Mouse (Mus musculus) bone marrow macrophage, adult 2 months (primary cell): Measurements from ENCODE around the gene Tmem185b. TPM values are rescaled to one million over a fixed set of nuclear protein-coding genes. Genes with fewer than 3 reads are reported as not detected.

Experiments used
- H3K27ac ChIP-seq: 2 replicates; pipeline ENCODE4 v1.5.1; 2012; ENCODE audit warnings: low read depth, low read length; ENCODE audit not compliant: insufficient read depth
- H3K4me1 ChIP-seq: 2 replicates; pipeline ENCODE4 v1.6.1; 2012; ENCODE audit warnings: low read length; ENCODE audit not compliant: control insufficient read depth, insufficient read depth
- H3K4me3 ChIP-seq: 2 replicates; pipeline ENCODE4 v1.5.1; 2012; ENCODE audit warnings: mild to moderate bottlenecking, low read length, moderate library complexity; ENCODE audit not compliant: insufficient read depth
- CTCF ChIP-seq: IDR thresholded peaks from 2 replicates; pipeline ENCODE4 v1.5.1; 2012; ENCODE audit warnings: low read depth, mild to moderate bottlenecking, low read length, moderate library complexity
- POLR2A ChIP-seq: IDR thresholded peaks from 2 replicates; pipeline ENCODE4 v1.6.1; 2012; ENCODE audit warnings: mild to moderate bottlenecking, low read depth, low read length, borderline replicate concordance
- polyA plus RNA-seq: library from polyadenylated mRNA; stranded (reverse); fragments of >200 nt; gene quantifications from 2 replicates; pipeline ENCODE4 v1.2.4, GENCODE M21; 2012; ENCODE audit not compliant: missing spikeins, insufficient read depth, insufficient read length

The Tmem185b gene
- polyA plus RNA-seq, 1 experiment = 20.0 TPM

DNA sequence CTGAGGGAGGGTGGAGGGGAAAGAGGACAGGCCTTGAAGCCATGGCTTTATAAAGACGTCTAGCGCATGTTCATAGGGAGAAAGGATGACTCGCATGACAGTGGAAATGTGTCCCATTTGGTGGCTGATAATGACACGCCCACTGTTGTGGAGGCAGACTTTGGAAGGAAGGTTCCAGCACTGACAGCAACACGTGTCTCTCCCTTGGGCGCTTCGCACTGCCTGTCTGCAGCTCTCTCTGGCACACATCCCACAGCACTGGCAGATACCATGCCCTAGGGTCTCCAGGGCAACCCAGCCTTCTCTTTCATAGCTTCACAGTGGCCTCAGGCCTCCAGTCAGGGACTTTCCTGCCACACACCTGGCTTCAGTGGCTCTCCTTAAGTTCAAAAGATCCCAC lies 7.9 kb upstream of the Tmem185b start:
- TF ChIP-seq POLR2A (no peak), CTCF (no peak)
- no peak overlapping the region for H3K27ac ChIP-seq
- no peak overlapping the region for H3K4me3 ChIP-seq
- peaks cover 7% of the 10 kb centered on the region for H3K4me1 ChIP-seq

DNA sequence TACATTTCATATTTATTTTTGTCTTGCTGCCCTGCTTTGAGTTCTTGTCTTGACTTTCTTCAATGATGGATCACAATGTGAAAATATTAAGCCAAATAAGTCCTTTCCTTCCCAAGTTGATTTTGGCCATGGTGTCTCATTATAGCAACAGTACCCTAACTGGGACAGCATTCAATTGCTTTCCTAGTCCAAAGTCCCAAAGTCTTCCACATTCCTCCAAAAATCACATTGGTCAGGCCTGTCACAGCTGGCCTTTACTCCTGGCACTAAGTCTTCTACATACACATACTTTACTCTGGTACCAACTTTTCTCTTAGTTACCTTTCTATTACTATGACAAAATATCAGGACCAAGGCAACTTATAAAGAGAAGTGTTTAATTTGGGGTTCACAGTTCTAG lies 7.2 kb upstream of the Tmem185b start:
- H3K27ac ChIP-seq = no peak overlapping the region
- H3K4me1 ChIP-seq = peaks cover 10% of the 10 kb centered on the region
- no peak for TF ChIP-seq POLR2A
- H3K4me3 ChIP-seq = no peak overlapping the region

DNA sequence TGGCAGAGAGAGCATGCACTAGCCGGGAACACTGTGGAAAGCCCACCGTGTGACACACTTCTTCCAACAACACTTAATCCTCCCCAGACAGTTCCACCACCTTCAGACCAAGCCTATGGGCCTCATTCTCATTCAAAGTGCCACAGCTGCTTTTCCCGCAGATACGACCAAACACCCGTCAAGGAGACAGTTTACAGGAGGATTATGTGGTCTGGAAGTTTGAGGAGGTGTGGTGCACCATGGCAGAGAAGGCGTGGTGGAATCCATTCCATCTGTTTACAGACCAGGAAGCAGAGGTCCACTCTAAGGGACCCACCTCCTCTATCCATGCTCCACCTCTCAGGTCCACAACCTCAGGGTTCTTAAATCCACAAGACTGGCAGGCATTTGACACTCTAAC lies 6.7 kb upstream of the Tmem185b start:
- H3K4me3 ChIP-seq = no peak overlapping the region
- peaks cover 15% of the 10 kb centered on the region for H3K4me1 ChIP-seq
- TF ChIP-seq POLR2A (no peak), CTCF (no peak)
- no peak overlapping the region for H3K27ac ChIP-seq

DNA sequence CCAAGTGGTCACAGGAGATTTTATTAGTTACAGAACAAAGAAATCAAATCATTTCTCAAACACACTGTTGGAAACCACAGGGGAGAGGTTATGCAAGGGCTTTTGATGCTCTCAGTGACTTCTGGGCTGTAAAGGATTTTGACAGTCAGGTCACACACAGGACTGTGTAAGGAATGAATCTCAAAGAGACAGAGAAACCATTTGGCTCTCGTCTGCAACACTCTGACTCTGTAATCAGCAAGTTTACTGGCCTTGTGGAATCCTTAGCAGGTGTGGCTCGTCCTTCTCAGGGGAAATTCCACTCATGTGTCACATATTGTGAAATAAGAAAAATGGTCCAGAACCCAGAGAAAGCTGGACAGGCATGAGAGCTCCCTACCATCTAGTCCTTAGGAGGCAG lies 4.9 kb upstream of the Tmem185b start:
- Histone ChIP-seq H3K27ac (no peak overlapping the region), H3K4me1 (peaks cover 23% of the 10 kb centered on the region), H3K4me3 (no peak overlapping the region)
- TF ChIP-seq POLR2A (no peak), CTCF (no peak)

GRCm38 (mm10) chr1:119521681-119522080 lies 4.3 kb upstream of the Tmem185b start:
- TF ChIP-seq CTCF (no peak), POLR2A (no peak)
- Histone ChIP-seq H3K4me1 (peaks cover 25% of the 10 kb centered on the region), H3K4me3 (no peak overlapping the region), H3K27ac (no peak overlapping the region)

DNA sequence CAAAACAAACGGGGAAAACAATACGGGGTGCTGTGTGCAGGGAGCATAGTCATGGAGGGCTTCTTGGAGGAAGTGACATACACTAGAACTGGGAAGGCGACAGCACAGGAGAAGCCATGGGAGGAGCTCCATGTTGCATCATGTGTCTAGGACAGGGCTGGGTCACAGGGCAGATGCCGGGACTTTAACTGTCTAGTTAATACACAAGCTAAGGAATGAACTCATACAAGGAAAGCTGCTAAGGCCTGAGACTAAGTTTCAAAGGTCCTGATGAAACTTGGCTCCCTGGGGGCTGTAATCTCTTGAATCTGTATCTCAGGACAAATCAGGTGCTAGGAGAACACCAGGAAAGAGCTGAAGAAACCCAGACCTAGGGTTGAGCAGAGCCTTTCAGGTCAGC lies 3.2 kb upstream of the Tmem185b start:
- no peak overlapping the region for H3K27ac ChIP-seq
- H3K4me3 ChIP-seq = no peak overlapping the region
- TF ChIP-seq POLR2A (no peak), CTCF (no peak)
- peaks cover 28% of the 10 kb centered on the region for H3K4me1 ChIP-seq

- H3K27ac ChIP-seq = no peak overlapping the region
- no peak overlapping the region for H3K4me3 ChIP-seq
- no peak for TF ChIP-seq POLR2A
- TF ChIP-seq CTCF = no peak
- peaks cover 28% of the 10 kb centered on the region for H3K4me1 ChIP-seq
These were observed 2.6 kb upstream of the Tmem185b start for GRCm38 (mm10) chr1:119523369-119523768.

GRCm38 (mm10) chr1:119523826-119524225 lies 2.1 kb upstream of the Tmem185b start:
- TF ChIP-seq POLR2A = no peak
- TF ChIP-seq CTCF = no peak
- Histone ChIP-seq H3K4me3 (no peak overlapping the region), H3K4me1 (peaks cover 28% of the 10 kb centered on the region), H3K27ac (no peak overlapping the region)

DNA sequence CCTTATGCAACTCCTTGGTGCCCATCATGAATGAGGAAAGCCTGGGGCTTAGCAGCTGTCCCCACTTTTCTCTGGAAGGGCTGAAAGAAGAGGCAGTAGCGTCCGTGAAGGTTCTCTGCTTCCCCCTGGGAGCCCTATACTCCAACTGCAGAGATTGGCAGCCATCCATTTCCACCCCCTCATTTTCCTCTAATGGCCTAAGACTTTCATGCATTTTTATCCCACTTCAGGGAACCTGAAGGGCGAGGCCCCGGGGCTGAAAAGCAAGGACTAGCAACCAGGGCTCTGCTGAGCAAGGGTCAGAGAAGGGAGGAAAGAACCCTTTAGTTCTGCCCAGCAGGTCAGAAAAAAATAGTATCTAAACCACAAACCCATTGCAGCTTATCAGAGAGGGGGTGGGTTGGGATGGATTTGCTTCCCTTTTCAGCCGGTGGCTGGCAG lies 936 bp upstream of the Tmem185b start:
- H3K4me3 ChIP-seq = peak overlapping the region; percentile 80

GRCm38 (mm10) chr1:119530941-119531340 lies 5.0 kb downstream of the Tmem185b start:
- TF ChIP-seq POLR2A = no peak
- TF ChIP-seq CTCF = no peak
- no peak overlapping the region for H3K4me3 ChIP-seq
- no peak overlapping the region for H3K27ac ChIP-seq
- H3K4me1 ChIP-seq = peaks cover 23% of the 10 kb centered on the region

More for the DNA sequence above, 936 bp upstream of the Tmem185b start:
- TF ChIP-seq CTCF (no peak), POLR2A (no peak)
- no peak overlapping the region for H3K27ac ChIP-seq
- H3K4me1 ChIP-seq = peaks cover 28% of the 10 kb centered on the region

DNA sequence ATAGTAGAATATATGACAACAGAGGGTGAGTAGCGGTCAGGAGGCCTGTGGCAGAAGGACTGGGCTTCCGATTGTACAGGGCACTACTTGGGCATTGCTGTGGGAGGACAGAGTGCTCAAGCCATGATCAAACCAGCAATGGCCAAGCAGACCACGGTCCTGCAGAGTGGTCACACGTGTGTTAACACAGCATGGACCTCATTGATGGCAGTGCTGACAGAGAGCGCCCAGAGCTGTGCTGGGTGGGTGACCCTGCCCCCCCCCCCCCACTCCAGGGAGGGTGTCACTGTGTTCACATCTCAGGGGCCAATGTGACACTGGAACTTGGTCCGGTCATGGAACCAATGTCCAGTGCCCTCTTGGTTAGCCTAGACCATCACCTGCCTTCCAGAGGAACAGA lies 6.2 kb downstream of the Tmem185b start:
- H3K27ac ChIP-seq = no peak overlapping the region
- H3K4me3 ChIP-seq = no peak overlapping the region
- TF ChIP-seq CTCF (no peak), POLR2A (no peak)
- peaks cover 18% of the 10 kb centered on the region for H3K4me1 ChIP-seq
